Mouse (Mus musculus) lung, embryonic 16.5 days (tissue): Measurements from ENCODE around the gene Uqcrq. TPM values are rescaled to one million over a fixed set of nuclear protein-coding genes. Genes with fewer than 3 reads are reported as not detected.

Source experiments
- ATAC-seq: fragments of 200-750 bp; cut with Nextera tagmentation; 2 replicates; pipeline ENCODE4 v1.8.0; 2017; ENCODE audit warnings: low read depth, mild to moderate bottlenecking, moderate library complexity
- H3K27ac ChIP-seq: fragments of 300-500 bp; sonication (generic); 2 replicates; pipeline ENCODE4 v1.5.1; 2014; ENCODE audit warnings: mild to moderate bottlenecking, control low read depth, low read length
- H3K27me3 ChIP-seq: fragments of 300-500 bp; sonication (generic); 2 replicates; pipeline ENCODE4 v1.6.1; 2014; ENCODE audit warnings: low read depth, low read length, mixed read lengths; ENCODE audit not compliant: control insufficient read depth, insufficient read depth
- H3K36me3 ChIP-seq: fragments of 300-500 bp; sonication (generic); 2 replicates; pipeline ENCODE4 v1.6.1; 2014; ENCODE audit warnings: low read length; ENCODE audit not compliant: control insufficient read depth, insufficient read depth
- H3K4me1 ChIP-seq: fragments of 300-500 bp; sonication (generic); replicated peaks from 2 replicates; pipeline ENCODE4 v1.6.1; 2014; ENCODE audit warnings: low read length, mixed read lengths; ENCODE audit not compliant: control insufficient read depth, insufficient read depth
- H3K4me2 ChIP-seq: fragments of 300-500 bp; sonication (generic); 2 replicates; pipeline ENCODE4 v1.6.1; 2014; ENCODE audit warnings: low read depth, low read length, control low read depth
- H3K4me3 ChIP-seq: fragments of 300-500 bp; sonication (generic); 2 replicates; pipeline ENCODE4 v1.5.1; 2014; ENCODE audit warnings: mild to moderate bottlenecking, low read length, control low read depth
- H3K9ac ChIP-seq: fragments of 300-500 bp; sonication (generic); 2 replicates; pipeline ENCODE4 v1.6.1; 2014; ENCODE audit warnings: low read length, control low read depth
- H3K9me3 ChIP-seq: fragments of 300-500 bp; sonication (generic); 2 replicates; pipeline ENCODE4 v1.6.1; 2016; ENCODE audit warnings: low read length; ENCODE audit not compliant: control insufficient read depth
- WGBS: fragments of 180-500 bp; shearing (Covaris S2); extraction: QIAGEN DNeasy Blood & Tissue Kit; methylation state at CpG from one replicate; pipeline ENCODE4 v1.1.7; 2014; 5-methylcytosine and 5-hydroxymethylcytosine counted together
- microRNA-seq: library from miRNA; unstranded; fragments of <30 nt; microRNA quantifications from one replicate; pipeline ENCODE4, GENCODE M21; 2016
- polyA plus RNA-seq: library from polyadenylated mRNA; unstranded; fragments of >200 nt; fragmentation: Nextera tagmentation; extraction: Ambion mirVana; gene quantifications from 2 replicates; pipeline ENCODE4 v1.2.1, GENCODE M21; 2015

Uqcrq gene
- polyA plus RNA-seq, 1 experiment from 2014 or later = 479 TPM

DNA sequence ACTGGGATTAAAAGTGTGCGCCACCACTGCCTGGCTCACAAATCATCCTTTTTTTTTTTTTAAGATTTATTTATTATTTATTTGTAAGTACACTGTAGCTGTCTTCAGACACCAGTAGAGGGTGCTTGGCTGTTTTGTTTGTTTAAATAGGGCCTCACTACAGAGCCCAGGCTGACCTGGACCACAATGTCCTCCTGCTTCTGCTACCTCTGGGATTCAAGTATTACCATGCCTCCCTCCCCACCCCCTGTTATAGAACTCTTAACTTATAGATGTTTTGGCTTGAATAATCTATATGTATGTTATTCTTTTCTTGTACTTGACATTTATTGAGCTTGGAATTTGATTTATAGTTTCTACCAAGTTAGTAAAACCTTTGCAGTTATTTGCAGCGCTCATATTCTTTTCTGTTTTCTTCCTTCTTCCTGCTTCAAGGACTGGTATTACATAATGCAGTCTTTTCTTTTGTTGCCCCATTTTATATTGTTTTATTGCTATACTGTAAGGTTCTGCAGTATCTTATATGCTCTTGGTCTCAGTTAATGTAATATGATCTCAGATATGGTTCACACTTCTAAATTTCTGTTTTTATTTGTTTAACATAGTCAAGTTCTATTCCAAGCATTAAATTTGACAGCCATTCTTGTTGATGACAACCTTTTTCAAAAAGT lies 46.7 kb downstream of the Uqcrq start:
- Histone ChIP-seq H3K4me2 (no peak overlapping the region), H3K4me1 (no peaks in the 10 kb centered on the region), H3K27ac (no peak overlapping the region), H3K9me3 (no peaks in the 10 kb centered on the region), H3K9ac (no peak overlapping the region), H3K27me3 (no peaks in the 10 kb centered on the region), H3K36me3 (peaks cover 9% of the 10 kb centered on the region), H3K4me3 (no peak overlapping the region)
- no peak for ATAC-seq
- 89% methylated on average over 2 of the region's 2 CpGs for WGBS

- Histone ChIP-seq H3K36me3 (peaks cover 11% of the 10 kb centered on the region), H3K9me3 (no peaks in the 10 kb centered on the region), H3K4me1 (no peaks in the 10 kb centered on the region), H3K4me3 (no peak overlapping the region), H3K9ac (no peak overlapping the region), H3K4me2 (no peak overlapping the region), H3K27me3 (no peaks in the 10 kb centered on the region), H3K27ac (no peak overlapping the region)
- WGBS = 60% methylated on average over 1 of the region's 1 CpGs
- ATAC-seq = no peak
Measured at GRCm38 (mm10) chr11:53378918-53379317, 51.7 kb downstream of the Uqcrq start.

Small RNAs within 50 kb of the gene (microRNA-seq; reads per million reads assigned to microRNA genes)
- gene Mir6920 = not detected

Other genes starting within 250 kb of the Uqcrq start
- 68.9 and 70.2 TPM in 2 replicates for gene Hspa4, start 130.4 kb downstream of the Uqcrq start, polyA plus RNA-seq
- 21.9 and 23.2 TPM in 2 replicates for gene Zcchc10, start 106.2 kb downstream of the Uqcrq start, polyA plus RNA-seq
- 24.1 and 30.9 TPM in 2 replicates for gene Aff4, start 80.0 kb downstream of the Uqcrq start, polyA plus RNA-seq
- 1.0 TPM in 1 of 2 replicates, not detected in the other for gene Leap2, start 7.7 kb downstream of the Uqcrq start, polyA plus RNA-seq
- 1.4 and 2.1 TPM in 2 replicates for gene Gdf9, start 192 bp upstream of the Uqcrq start, polyA plus RNA-seq
- 0.06 TPM in 1 of 2 replicates, not detected in the other for gene Gm10447, start 26.3 kb upstream of the Uqcrq start, polyA plus RNA-seq
- gene Shroom1, start 26.4 kb upstream of the Uqcrq start, polyA plus RNA-seq = 1.9 and 2.8 TPM in 2 replicates
- gene Gm9837, start 39.6 kb upstream of the Uqcrq start, polyA plus RNA-seq = not detected in 2 replicates
- not detected in 2 replicates for gene Gm9945, start 49.3 kb upstream of the Uqcrq start, polyA plus RNA-seq
- gene Sowaha, start 49.4 kb upstream of the Uqcrq start, polyA plus RNA-seq = 0.13 and 0.25 TPM in 2 replicates
- gene Sept8, start 88.4 kb upstream of the Uqcrq start, polyA plus RNA-seq = 23.6 and 27.1 TPM in 2 replicates
- gene Kif3a, start 136.5 kb upstream of the Uqcrq start, polyA plus RNA-seq = 65.9 and 68.8 TPM in 2 replicates
- 1.0 and 1.4 TPM in 2 replicates for gene Il4, start 187.8 kb upstream of the Uqcrq start, polyA plus RNA-seq
- not detected in 2 replicates for gene Il13, start 203.9 kb upstream of the Uqcrq start, polyA plus RNA-seq